Mouse (Mus musculus) cerebellum, adult 2 months (tissue): Measurements from ENCODE around the gene Olfr721-ps1. TPM values are rescaled to one million over a fixed set of nuclear protein-coding genes. Genes with fewer than 3 reads are reported as not detected.

ENCODE experiments used
- DNase-seq, 2 experiments: peaks; one replicate each; pipeline ENCODE4 v3.0.0; 2021
- H3K27ac ChIP-seq: fragments of 200-500 bp; 2 replicates; pipeline ENCODE4 v1.5.1; 2012; ENCODE audit warnings: low read length, control low read depth, inconsistent platforms; ENCODE audit not compliant: insufficient read depth
- H3K27me3 ChIP-seq: fragments of 200-500 bp; 2 replicates; pipeline ENCODE4 v1.6.1; 2012; ENCODE audit warnings: inconsistent platforms, mild to moderate bottlenecking, low read length, moderate library complexity; ENCODE audit not compliant: control insufficient read depth, insufficient read depth
- H3K4me1 ChIP-seq: fragments of 200-500 bp; 2 replicates; pipeline ENCODE4 v1.6.1; 2011; ENCODE audit warnings: low read length; ENCODE audit not compliant: control insufficient read depth, insufficient read depth
- H3K4me3 ChIP-seq: fragments of 200-500 bp; replicated peaks from 2 replicates; pipeline ENCODE3; 2011; ENCODE audit warnings: mild to moderate bottlenecking, low read depth, low read length, control low read depth; ENCODE audit not compliant: insufficient read depth
- CTCF ChIP-seq: fragments of 200-500 bp; IDR thresholded peaks from 2 replicates; pipeline ENCODE4 v1.5.1; 2011; ENCODE audit warnings: low read depth, mild to moderate bottlenecking, control low read depth, low read length, moderate library complexity, borderline replicate concordance; ENCODE audit not compliant: insufficient read depth
- POLR2A ChIP-seq: fragments of 200-500 bp; IDR thresholded peaks from 2 replicates; pipeline ENCODE4 v1.6.1; 2011; ENCODE audit warnings: low read length, control low read depth, borderline replicate concordance; ENCODE audit not compliant: insufficient read depth
- WGBS: fragments of 180-500 bp; shearing (Covaris S2); methylation state at CpG from one replicate; pipeline ENCODE4 v1.1.7; 2018; 5-methylcytosine and 5-hydroxymethylcytosine counted together
- polyA plus RNA-seq: library from polyadenylated mRNA; depleted of rRNA; stranded (reverse); fragments of >200 nt; gene quantifications from 2 replicates; pipeline ENCODE4 v1.2.3, GENCODE M21; 2012; rRNA removed

Olfr721-ps1 gene
- polyA plus RNA-seq, 1 experiment = not detected

- Histone ChIP-seq H3K4me1 (no peaks in the 10 kb centered on the region), H3K27ac (no peak overlapping the region), H3K4me3 (no peak overlapping the region), H3K27me3 (no peaks in the 10 kb centered on the region)
- no peak for DNase-seq
- 89% methylated on average over 1 of the region's 1 CpGs for WGBS
- TF ChIP-seq POLR2A (no peak), CTCF (no peak)
Observed at GRCm38 (mm10) chr14:14395535-14395934, 5.6 kb upstream of the Olfr721-ps1 start.

DNA sequence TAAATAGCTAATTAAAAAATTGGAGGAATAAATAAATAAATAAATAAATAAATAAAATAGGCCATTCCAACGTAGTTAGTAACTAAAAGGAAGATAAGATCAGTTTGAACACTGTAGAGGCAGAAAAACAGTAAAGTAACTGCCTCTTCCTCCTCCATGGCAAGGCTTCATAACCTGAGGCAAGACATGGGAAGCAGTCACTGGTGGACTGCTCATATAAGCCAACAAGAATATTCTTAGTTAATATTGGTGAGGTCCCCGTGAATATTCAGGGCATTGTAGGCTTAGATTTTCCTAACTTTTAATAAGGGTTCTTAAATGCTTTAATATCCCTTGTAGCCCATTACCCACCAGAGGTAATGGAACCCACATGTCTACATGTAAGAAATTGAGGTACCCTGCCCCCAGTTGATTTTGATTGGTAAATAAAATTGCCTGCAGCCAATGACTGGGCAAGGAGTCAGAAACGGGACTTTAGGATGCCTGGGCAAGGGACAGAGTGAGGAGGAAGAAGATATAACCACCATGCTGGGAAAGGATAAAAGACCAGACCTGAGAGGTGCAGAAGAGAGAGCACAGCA, 35.1 kb downstream of the Olfr721-ps1 start:
- H3K4me3 ChIP-seq = no peak overlapping the region
- 67% methylated on average over 3 of the region's 3 CpGs for WGBS
- TF ChIP-seq POLR2A = no peak
- no peak for TF ChIP-seq CTCF
- DNase-seq = no peak
- H3K27me3 ChIP-seq = no peaks in the 10 kb centered on the region
- no peaks in the 10 kb centered on the region for H3K4me1 ChIP-seq
- no peak overlapping the region for H3K27ac ChIP-seq

Other genes starting within 250 kb of the Olfr721-ps1 start
- not detected in 2 replicates for gene Olfr720, start 214.5 kb upstream of the Olfr721-ps1 start, polyA plus RNA-seq
- gene Olfr31, start 78.5 kb upstream of the Olfr721-ps1 start, polyA plus RNA-seq = 0.26 and 0.73 TPM in 2 replicates
- 4.2 and 6.2 TPM in 2 replicates for gene Il3ra, start 55.0 kb upstream of the Olfr721-ps1 start, polyA plus RNA-seq